ENCODE assay signal across 1 mouse cellular context in the genomic region with DNA sequence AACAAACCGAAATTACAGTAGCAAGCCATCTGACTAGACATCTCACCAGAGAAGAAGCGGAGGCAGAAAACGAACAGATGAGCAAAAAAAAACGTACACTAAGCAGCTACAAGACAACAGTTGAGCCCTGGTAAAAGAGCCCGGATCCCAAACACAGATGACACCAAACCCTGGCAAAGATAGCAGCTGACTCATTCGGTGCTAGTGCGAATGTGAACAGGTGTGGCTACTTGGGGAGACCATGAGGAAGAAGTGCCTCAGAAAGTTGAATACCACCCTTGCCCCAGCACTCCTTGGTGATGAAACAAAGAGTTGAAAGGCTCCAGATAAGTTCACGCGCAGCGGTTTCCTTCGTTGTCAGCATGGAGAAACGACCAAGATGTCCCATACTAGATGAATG.
TF ChIP-seq lines count a peak whose summit lies in the region.

No protein-coding gene starts in this region.

TF ChIP-seq in CH12.LX, 34 proteins besides CTCF, POLR2A, EP300 and RAD21 (continued from another document):
- peak; percentile 49; the same call in 1 of the 2 replicates for TF ChIP-seq MEF2A (IDR thresholded peaks at IDR 0.05; ENCODE audit: borderline replicate concordance, low read depth, low read length)
- no peak for TF ChIP-seq E2F4 (IDR thresholded peaks at IDR 0.05; ENCODE audit: insufficient replicate concordance, low read depth, low read length)
